Mouse (Mus musculus) inflammation-experienced regulatory T-cells, adult 6 months (primary cell): ENCODE results near the gene Commd9. TPM values are rescaled to one million over a fixed set of nuclear protein-coding genes. Genes with fewer than 3 reads are reported as not detected.

Experiments used
- ATAC-seq: one replicate; pipeline ENCODE4 v1.8.0; 2017
- polyA plus RNA-seq, 3 experiments: library from polyadenylated mRNA; unstranded; fragments of 100-300 nt; shearing (Covaris generic); gene quantifications; one replicate each; pipeline ENCODE4 v1.2.1; 2017

Gene Commd9
- polyA plus RNA-seq, 3 experiments from 2014 or later: 14.2 to 32.2 (median 21.2) TPM

GRCm38 (mm10) chr2:101909326-101910080 lies 23.5 kb downstream of the Commd9 start:
- ATAC-seq: no peak

- no peak for ATAC-seq
These were observed 32.5 kb downstream of the Commd9 start for GRCm38 (mm10) chr2:101918518-101918917.

GRCm38 (mm10) chr2:101920136-101920554 lies 34.1 kb downstream of the Commd9 start:
- ATAC-seq: no peak

GRCm38 (mm10) chr2:101922302-101922701 lies 36.3 kb downstream of the Commd9 start:
- ATAC-seq: no peak

GRCm38 (mm10) chr2:101923181-101923580 lies 37.1 kb downstream of the Commd9 start:
- no peak for ATAC-seq

- ATAC-seq: no peak
These were observed 39.1 kb downstream of the Commd9 start for GRCm38 (mm10) chr2:101925183-101925582.

GRCm38 (mm10) chr2:101925591-101926188 lies 39.6 kb downstream of the Commd9 start:
- ATAC-seq: no peak

GRCm38 (mm10) chr2:101932169-101932936 lies 46.3 kb downstream of the Commd9 start:
- ATAC-seq: no peak

GRCm38 (mm10) chr2:101933301-101933700 lies 47.3 kb downstream of the Commd9 start:
- ATAC-seq: no peak

- ATAC-seq: no peak
These were observed 49.0 kb downstream of the Commd9 start for GRCm38 (mm10) chr2:101935006-101935405.

- no peak for ATAC-seq
These were observed 64.9 kb downstream of the Commd9 start for GRCm38 (mm10) chr2:101950716-101951520.

Other genes with a start within 250 kb of the Commd9 start
- gene Rag1, start 236.7 kb upstream of the Commd9 start, polyA plus RNA-seq: not detected
- gene B230118H07Rik, start 236.7 kb upstream of the Commd9 start, polyA plus RNA-seq: under 1 TPM in 2 of 3 experiments, not detected in 1; 0.59 to 0.79 TPM
- 10 to 100 TPM; 10.8 to 15.1 (median 14.4) TPM for gene Traf6, start 207.8 kb upstream of the Commd9 start, polyA plus RNA-seq
- 1 to 10 TPM; 1.0 to 2.4 (median 2.4) TPM for gene Prr5l, start 3.2 kb upstream of the Commd9 start, polyA plus RNA-seq